Mouse (Mus musculus) frontal cortex, postnatal 25 days (tissue): ENCODE data around the gene Psmb8.

Source experiments
- DNase-seq, 2 experiments: peaks; one replicate each; pipeline ENCODE4 v3.0.0; 2022; ENCODE audit warnings: low spot score in 2 of 2

Gene Psmb8

GRCm38 (mm10) chr17:34193468-34193867 is 4.1 kb upstream of the Psmb8 start:
- no peak for DNase-seq

- DNase-seq = no peak
Observed at GRCm38 (mm10) chr17:34194723-34195122, 2.8 kb upstream of the Psmb8 start.

- DNase-seq = no peak
Observed at GRCm38 (mm10) chr17:34196491-34196890, 1.0 kb upstream of the Psmb8 start.

GRCm38 (mm10) chr17:34197904-34198520 is 491 bp downstream of the Psmb8 start:
- no peak for DNase-seq

- DNase-seq = no peak
Observed at GRCm38 (mm10) chr17:34198521-34198912, 996 bp downstream of the Psmb8 start.

- no peak for DNase-seq
Observed at GRCm38 (mm10) chr17:34199050-34199619, 1.6 kb downstream of the Psmb8 start.

GRCm38 (mm10) chr17:34200047-34200446 is 2.5 kb downstream of the Psmb8 start:
- DNase-seq = no peak

GRCm38 (mm10) chr17:34200772-34201505 is 3.4 kb downstream of the Psmb8 start:
- no peak for DNase-seq

- DNase-seq = no peak
Observed at GRCm38 (mm10) chr17:34201506-34202055, 4.1 kb downstream of the Psmb8 start.

GRCm38 (mm10) chr17:34202760-34203442 is 5.4 kb downstream of the Psmb8 start:
- DNase-seq = no peak

- DNase-seq = no peak
Observed at GRCm38 (mm10) chr17:34203444-34203843, 5.9 kb downstream of the Psmb8 start, which contains the start of gene Tap2. Gene Tap2 (plus strand): TSS chr17:34203527.

- DNase-seq = peak; percentile 72 to 78
Observed at GRCm38 (mm10) chr17:34204303-34205010, 6.9 kb downstream of the Psmb8 start.

- DNase-seq = no peak
Observed at GRCm38 (mm10) chr17:34205021-34205745, 7.7 kb downstream of the Psmb8 start.

- no peak for DNase-seq
Observed at GRCm38 (mm10) chr17:34205746-34206176, 8.2 kb downstream of the Psmb8 start.

GRCm38 (mm10) chr17:34206731-34207130 is 9.2 kb downstream of the Psmb8 start:
- DNase-seq = no peak

- no peak for DNase-seq
Observed at GRCm38 (mm10) chr17:34207456-34207855, 9.9 kb downstream of the Psmb8 start.

- DNase-seq = no peak
Observed at GRCm38 (mm10) chr17:34207866-34208265, 10.3 kb downstream of the Psmb8 start.

- DNase-seq = no peak
Observed at GRCm38 (mm10) chr17:34208421-34208820, 10.9 kb downstream of the Psmb8 start.

GRCm38 (mm10) chr17:34209680-34210079 is 12.2 kb downstream of the Psmb8 start:
- DNase-seq = no peak

- no peak for DNase-seq
Observed at GRCm38 (mm10) chr17:34210599-34210998, 13.1 kb downstream of the Psmb8 start.
